Mouse (Mus musculus) midbrain, embryonic 12.5 days (tissue): ENCODE measurements around the gene Ccdc174. TPM values are rescaled to one million over a fixed set of nuclear protein-coding genes. Genes with fewer than 3 reads are reported as not detected.

Experiments used
- ATAC-seq: fragments of 200-750 bp; cut with Nextera tagmentation; 2 replicates; pipeline ENCODE4 v1.8.0; 2017; ENCODE audit warnings: low read depth, moderate TSS enrichment, moderate library complexity; ENCODE audit not compliant: low FRiP score
- H3K27ac ChIP-seq: fragments of 300-500 bp; sonication (generic); replicated peaks from 2 replicates; pipeline ENCODE4 v1.5.1; 2016; ENCODE audit warnings: mild to moderate bottlenecking
- H3K27me3 ChIP-seq: fragments of 300-500 bp; sonication (generic); 2 replicates; pipeline ENCODE4 v1.6.1; 2016; ENCODE audit warnings: mild to moderate bottlenecking
- H3K36me3 ChIP-seq: fragments of 300-500 bp; sonication (generic); 2 replicates; pipeline ENCODE4 v1.6.1; 2016
- H3K4me1 ChIP-seq: fragments of 300-500 bp; sonication (generic); 2 replicates; pipeline ENCODE4 v1.6.1; 2016
- H3K4me2 ChIP-seq: fragments of 300-500 bp; sonication (generic); replicated peaks from 2 replicates; pipeline ENCODE4 v1.6.1; 2016; ENCODE audit warnings: mild to moderate bottlenecking, moderate library complexity
- H3K4me3 ChIP-seq: fragments of 300-500 bp; sonication (generic); 2 replicates; pipeline ENCODE4 v1.5.1; 2016; ENCODE audit warnings: mild to moderate bottlenecking
- H3K9ac ChIP-seq: fragments of 300-500 bp; sonication (generic); replicated peaks from 2 replicates; pipeline ENCODE4 v1.6.1; 2016; ENCODE audit warnings: mild to moderate bottlenecking, moderate library complexity
- H3K9me3 ChIP-seq: fragments of 300-500 bp; sonication (generic); 2 replicates; pipeline ENCODE4 v1.6.1; 2016; ENCODE audit warnings: mild to moderate bottlenecking
- WGBS: fragments of 180-500 bp; shearing (Covaris S2); methylation state at CpG from one replicate; pipeline ENCODE4 v1.1.7; 2016; 5-methylcytosine and 5-hydroxymethylcytosine counted together
- polyA plus RNA-seq: library from polyadenylated mRNA; unstranded; fragments of >200 nt; fragmentation: Nextera tagmentation; extraction: Ambion mirVana; gene quantifications from 2 replicates; pipeline ENCODE4 v1.2.1, GENCODE M21; 2016

Gene Ccdc174
- 57.8 and 60.6 TPM in 2 replicates for polyA plus RNA-seq

GRCm38 (mm10) chr6:91877885-91878651 lies at the start of gene Ccdc174:
Gene Ccdc174, plus strand, starts transcription at chr6:91878053.
- H3K9ac ChIP-seq, result peak within 1 kb of the TSS; percentile 95
- H3K27ac ChIP-seq, result peak within 1 kb of the TSS; percentile 77

GRCm38 (mm10) chr6:91832863-91833440 lies 44.9 kb upstream of the Ccdc174 start:
- no peak overlapping the region for H3K4me2 ChIP-seq
- 0 out of 2 replicates have a peak, but pooled peaks have one; percentile 38 for ATAC-seq

More at GRCm38 (mm10) chr6:91877885-91878651, at the start of gene Ccdc174:
- peak; percentile 89 for ATAC-seq
- H3K27me3 ChIP-seq, result 0 out of 2 replicates have a peak, but pooled peaks cover 7% of the 10 kb centered on the region
- peaks cover 18% of the 10 kb centered on the region for H3K36me3 ChIP-seq
- no peaks in the 10 kb centered on the region for H3K9me3 ChIP-seq
- peak within 1 kb of the TSS; percentile 77 for H3K4me2 ChIP-seq
- peak within 1 kb of the TSS; percentile 95 for H3K4me3 ChIP-seq
- H3K4me1 ChIP-seq, result peaks cover 18% of the 10 kb centered on the region
- WGBS, result under 1% methylated on average over 45 of the region's 47 CpGs

DNA sequence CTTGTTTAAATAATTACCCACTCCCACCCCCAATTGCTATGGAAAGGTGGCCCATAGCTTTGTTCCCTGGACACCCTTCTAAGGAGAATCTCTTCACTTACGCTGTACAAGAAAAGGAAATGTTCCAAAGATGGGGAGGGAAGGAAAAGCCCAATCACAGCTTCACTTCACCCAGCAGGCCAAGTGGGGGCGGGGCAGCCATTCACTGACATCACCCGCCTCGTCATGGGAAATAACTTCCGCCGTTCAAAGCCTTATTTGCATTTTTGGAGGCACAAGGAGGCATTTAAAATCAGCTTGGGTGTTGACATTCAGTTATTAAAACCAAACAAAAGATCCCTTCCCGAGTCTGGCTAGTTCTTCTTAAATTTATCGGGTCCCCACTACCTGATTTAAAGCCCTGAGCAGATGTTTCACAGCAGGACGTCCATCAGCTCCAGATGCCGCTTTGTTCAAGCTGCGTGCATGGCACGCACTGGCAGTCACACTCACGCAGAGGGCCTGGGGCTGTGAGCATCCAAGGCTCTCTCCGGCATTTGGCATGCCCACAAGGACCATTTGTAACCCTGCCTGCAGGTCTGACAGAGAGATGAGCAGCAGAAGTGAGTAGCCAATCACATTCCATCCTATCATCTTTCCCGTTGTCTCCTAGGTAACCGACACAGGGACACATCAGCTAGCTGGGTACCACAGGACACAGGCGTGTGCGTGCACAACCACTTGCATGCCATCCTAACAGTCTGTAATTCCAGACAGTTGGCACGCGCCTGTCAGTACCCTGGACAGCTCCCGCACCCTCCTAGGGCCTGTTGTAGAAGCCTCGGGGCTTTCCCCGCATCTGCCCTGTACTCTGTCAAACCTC lies 38.6 kb upstream of the Ccdc174 start:
- peaks cover 37% of the 10 kb centered on the region for H3K4me1 ChIP-seq
- 5% methylated on average over 23 of the region's 23 CpGs for WGBS
- peaks cover 46% of the 10 kb centered on the region for H3K27me3 ChIP-seq

More at GRCm38 (mm10) chr6:91832863-91833440, 44.9 kb upstream of the Ccdc174 start:
- H3K4me3 ChIP-seq, result no peak overlapping the region
- H3K9ac ChIP-seq, result 0 out of 2 replicates have a peak overlapping the region, but pooled peaks have one; percentile 17
- 61% methylated on average over 3 of the region's 3 CpGs for WGBS
- no peaks in the 10 kb centered on the region for H3K9me3 ChIP-seq
- no peak overlapping the region; the same call in 1 of the 2 replicates for H3K27ac ChIP-seq
- H3K4me1 ChIP-seq, result peaks cover 1% of the 10 kb centered on the region
- no peaks in the 10 kb centered on the region for H3K36me3 ChIP-seq
- H3K27me3 ChIP-seq, result no peaks in the 10 kb centered on the region

DNA sequence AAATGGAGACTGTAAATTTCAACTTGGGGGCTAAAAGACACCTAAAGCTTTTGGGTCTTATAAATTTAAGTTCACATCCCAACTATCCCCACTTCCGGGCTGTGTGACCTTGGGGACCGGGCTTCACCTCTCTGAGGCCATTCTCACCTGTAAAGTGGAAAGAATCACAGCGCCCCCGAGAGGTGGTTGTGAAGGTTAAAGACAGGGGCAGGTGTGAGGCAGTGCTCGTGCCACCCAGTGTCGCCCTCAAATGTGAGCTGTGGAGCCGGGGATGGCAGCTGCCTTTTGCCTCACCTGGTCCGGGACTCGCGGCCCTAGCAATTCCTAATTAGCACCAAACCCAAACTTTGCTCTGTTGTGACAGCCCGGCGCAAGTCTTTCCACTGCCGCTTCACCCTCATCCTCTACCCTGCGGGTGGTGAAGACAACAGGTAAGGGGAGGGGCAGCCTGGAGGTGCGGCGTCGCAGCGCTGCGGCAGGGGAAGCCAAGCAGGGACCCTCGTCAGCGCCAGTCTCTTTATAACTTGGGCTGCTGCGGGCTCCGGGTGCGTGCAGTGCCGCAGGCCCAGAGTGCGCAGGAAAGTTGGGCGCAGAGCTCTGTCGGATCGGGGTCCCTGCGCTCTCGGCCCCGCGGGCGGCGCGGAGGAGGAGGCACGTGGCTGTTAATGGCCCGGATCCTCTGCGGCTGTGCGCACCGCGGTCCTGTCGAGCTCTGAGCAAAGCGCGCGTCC lies 34.8 kb upstream of the Ccdc174 start:
- ATAC-seq, result peak; percentile 48
- WGBS, result 4% methylated on average over 46 of the region's 46 CpGs
- peaks cover 73% of the 10 kb centered on the region for H3K27me3 ChIP-seq
- H3K4me2 ChIP-seq, result peak overlapping the region; percentile 80
- peaks cover 34% of the 10 kb centered on the region for H3K4me1 ChIP-seq
- H3K4me3 ChIP-seq, result peak overlapping the region; percentile 54
- H3K36me3 ChIP-seq, result no peaks in the 10 kb centered on the region
- no peak overlapping the region for H3K27ac ChIP-seq
- no peaks in the 10 kb centered on the region for H3K9me3 ChIP-seq
- H3K9ac ChIP-seq, result peak overlapping the region; percentile 69

More for the DNA sequence above, 38.6 kb upstream of the Ccdc174 start:
- peak; percentile 82 for ATAC-seq
- Histone ChIP-seq H3K36me3 (no peaks in the 10 kb centered on the region), H3K9ac (peak overlapping the region; percentile 28), H3K4me3 (peak overlapping the region; percentile 31), H3K4me2 (peak overlapping the region; percentile 49), H3K9me3 (no peaks in the 10 kb centered on the region), H3K27ac (peak overlapping the region; percentile 84)

DNA sequence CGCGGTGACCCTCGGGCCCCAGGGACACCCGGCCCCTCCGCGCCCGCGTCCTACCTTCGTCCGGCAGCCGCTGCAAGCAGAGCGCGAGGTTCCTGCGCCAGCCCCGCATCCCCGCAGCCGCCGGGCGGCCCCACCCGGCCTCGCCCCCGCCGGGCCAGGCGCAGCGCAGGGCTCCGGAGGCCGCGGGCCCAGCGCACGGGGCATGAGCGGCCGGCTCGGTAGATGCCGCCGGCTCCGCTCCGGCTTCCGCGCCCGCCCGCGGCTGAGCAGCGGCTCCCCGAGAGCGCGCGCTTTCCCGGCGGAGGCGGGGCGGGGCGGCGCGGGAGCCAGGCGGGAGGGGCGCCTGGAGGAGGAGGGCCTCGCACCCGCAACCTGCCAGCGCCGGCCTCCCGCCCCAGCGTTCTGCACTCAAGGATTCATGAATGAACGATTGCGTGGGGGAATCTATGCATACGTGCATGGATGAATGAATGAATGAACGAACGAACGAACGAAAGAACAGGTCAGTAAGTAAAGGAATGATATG lies 34.2 kb upstream of the Ccdc174 start:
- 5% methylated on average over 60 of the region's 69 CpGs for WGBS
- H3K4me3 ChIP-seq, result peak overlapping the region; percentile 54
- no peaks in the 10 kb centered on the region for H3K9me3 ChIP-seq
- H3K4me1 ChIP-seq, result peaks cover 28% of the 10 kb centered on the region
- H3K27me3 ChIP-seq, result peaks cover 73% of the 10 kb centered on the region
- no peaks in the 10 kb centered on the region for H3K36me3 ChIP-seq
- ATAC-seq, result peak; percentile 24
- H3K27ac ChIP-seq, result no peak overlapping the region
- peak overlapping the region; percentile 80 for H3K4me2 ChIP-seq
- peak overlapping the region; percentile 69 for H3K9ac ChIP-seq

GRCm38 (mm10) chr6:91852550-91852949 lies 25.3 kb upstream of the Ccdc174 start:
- no peak overlapping the region for H3K27ac ChIP-seq
- H3K9me3 ChIP-seq, result no peaks in the 10 kb centered on the region
- no peak overlapping the region for H3K4me2 ChIP-seq
- no peak overlapping the region for H3K4me3 ChIP-seq
- 0 out of 2 replicates have a peak, but pooled peaks cover 5% of the 10 kb centered on the region for H3K27me3 ChIP-seq
- H3K36me3 ChIP-seq, result no peaks in the 10 kb centered on the region
- H3K9ac ChIP-seq, result no peak overlapping the region
- WGBS, result 5% methylated on average over 2 of the region's 2 CpGs
- H3K4me1 ChIP-seq, result 0 out of 2 replicates have a peak, but pooled peaks cover 2% of the 10 kb centered on the region
- ATAC-seq, result peak; percentile 60; the same call in 1 of the 2 replicates

- no peak for ATAC-seq
- no peak overlapping the region for H3K9ac ChIP-seq
- peaks cover 5% of the 10 kb centered on the region; the same call in 1 of the 2 replicates for H3K27me3 ChIP-seq
- WGBS, result 81% methylated on average over 5 of the region's 5 CpGs
- H3K4me3 ChIP-seq, result no peak overlapping the region
- no peaks in the 10 kb centered on the region for H3K9me3 ChIP-seq
- no peak overlapping the region for H3K27ac ChIP-seq
- no peak overlapping the region for H3K4me2 ChIP-seq
- no peaks in the 10 kb centered on the region for H3K4me1 ChIP-seq
- no peaks in the 10 kb centered on the region for H3K36me3 ChIP-seq
These were observed 19.5 kb upstream of the Ccdc174 start for GRCm38 (mm10) chr6:91858339-91858738.

DNA sequence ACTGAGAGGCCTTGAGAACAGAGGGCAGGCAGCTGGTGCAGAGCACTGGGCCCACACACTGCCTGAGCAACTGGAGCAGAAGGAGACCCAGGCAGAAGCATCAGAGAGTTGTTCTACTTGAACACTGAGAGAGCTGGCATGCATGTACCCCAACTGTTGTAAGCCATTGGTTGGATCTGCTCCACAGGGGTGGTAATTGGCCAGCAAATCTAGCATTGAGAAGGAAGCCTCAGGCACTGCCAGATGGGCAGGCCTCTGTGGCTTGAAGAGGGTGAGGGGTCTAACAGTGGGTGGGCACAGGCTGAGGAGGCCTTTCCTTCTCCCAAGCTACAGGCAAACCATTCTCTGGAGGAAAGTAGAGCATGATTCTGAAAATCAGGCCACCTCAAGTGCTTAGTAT lies 15.0 kb upstream of the Ccdc174 start:
- Histone ChIP-seq H3K27ac (no peak overlapping the region), H3K36me3 (no peaks in the 10 kb centered on the region), H3K9me3 (no peaks in the 10 kb centered on the region), H3K27me3 (no peaks in the 10 kb centered on the region; the same call in 1 of the 2 replicates), H3K9ac (no peak overlapping the region), H3K4me1 (no peaks in the 10 kb centered on the region), H3K4me3 (no peak overlapping the region), H3K4me2 (no peak overlapping the region)
- ATAC-seq, result no peak

- Histone ChIP-seq H3K4me2 (no peak overlapping the region), H3K36me3 (no peaks in the 10 kb centered on the region), H3K4me3 (no peak overlapping the region), H3K27ac (no peak overlapping the region), H3K27me3 (no peaks in the 10 kb centered on the region; the same call in 1 of the 2 replicates), H3K4me1 (no peaks in the 10 kb centered on the region), H3K9ac (no peak overlapping the region), H3K9me3 (no peaks in the 10 kb centered on the region)
- 78% methylated on average over 5 of the region's 5 CpGs for WGBS
- no peak for ATAC-seq
These were observed 13.3 kb upstream of the Ccdc174 start for GRCm38 (mm10) chr6:91864595-91864994.

DNA sequence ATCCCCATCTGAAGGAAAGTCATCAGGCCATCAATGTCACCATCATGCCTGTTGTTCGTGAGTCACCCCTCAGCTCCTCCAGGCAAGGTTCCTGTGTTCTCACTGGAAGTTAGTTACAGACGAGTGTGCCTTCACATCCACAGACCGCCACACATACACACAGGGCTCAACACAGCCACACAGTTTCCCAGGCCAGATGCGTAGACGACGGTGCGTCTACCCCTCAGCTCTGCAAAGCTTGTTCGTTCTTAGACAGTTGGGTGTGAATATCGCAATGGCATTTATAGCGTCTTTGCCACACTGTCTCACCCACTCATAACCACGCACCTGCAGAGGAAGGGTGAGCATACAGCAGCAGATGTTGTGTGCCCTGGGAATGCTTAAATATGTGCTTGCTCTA lies 12.3 kb upstream of the Ccdc174 start:
- H3K4me3 ChIP-seq, result no peak overlapping the region
- H3K9ac ChIP-seq, result no peak overlapping the region
- no peak overlapping the region for H3K4me2 ChIP-seq
- H3K27me3 ChIP-seq, result peaks cover 5% of the 10 kb centered on the region
- ATAC-seq, result no peak
- WGBS, result 90% methylated on average over 11 of the region's 11 CpGs
- H3K27ac ChIP-seq, result no peak overlapping the region
- no peaks in the 10 kb centered on the region for H3K9me3 ChIP-seq
- H3K4me1 ChIP-seq, result no peaks in the 10 kb centered on the region
- H3K36me3 ChIP-seq, result no peaks in the 10 kb centered on the region

- Histone ChIP-seq H3K36me3 (no peaks in the 10 kb centered on the region), H3K9me3 (no peaks in the 10 kb centered on the region), H3K4me2 (no peak overlapping the region), H3K27me3 (peaks cover 22% of the 10 kb centered on the region), H3K4me3 (no peak overlapping the region), H3K27ac (no peak overlapping the region), H3K9ac (no peak overlapping the region), H3K4me1 (no peaks in the 10 kb centered on the region)
- 88% methylated on average over 5 of the region's 5 CpGs for WGBS
- ATAC-seq, result no peak
These were observed 9.8 kb upstream of the Ccdc174 start for GRCm38 (mm10) chr6:91868091-91868490.
